Mouse (Mus musculus) liver, embryonic 14.5 days (tissue): ENCODE data around the gene Tmem151a. TPM values are rescaled to one million over a fixed set of nuclear protein-coding genes. Genes with fewer than 3 reads are reported as not detected.
"Not testable (repeated sequence)": the region's sequence is repeated elsewhere in the genome, so short reads cannot be mapped to it uniquely, and the experiment has no call there.

ENCODE experiments used
- ATAC-seq: fragments of 200-750 bp; cut with Nextera tagmentation; 2 replicates; pipeline ENCODE4 v1.8.0; 2017; ENCODE audit warnings: moderate number of reproducible peaks, mild to moderate bottlenecking, moderate library complexity; ENCODE audit not compliant: insufficient read depth
- DNase-seq, 3 experiments: peaks; one replicate each; pipeline ENCODE4 v3.0.0-alpha.2; 2012 to 2013; ENCODE audit warnings: low read depth in 3 of 3, low spot score in 3 of 3
- H3K27ac ChIP-seq: fragments of 300-500 bp; sonication (generic); 2 replicates; pipeline ENCODE4 v1.5.1; 2014; ENCODE audit warnings: moderate library complexity, mild to moderate bottlenecking, control low read depth, inconsistent platforms
- H3K27me3 ChIP-seq: fragments of 300-500 bp; sonication (generic); 2 replicates; pipeline ENCODE4 v1.6.1; 2014; ENCODE audit warnings: mild to moderate bottlenecking, low read length, moderate library complexity; ENCODE audit not compliant: control insufficient read depth, insufficient read depth
- H3K36me3 ChIP-seq: fragments of 300-500 bp; sonication (generic); replicated peaks from 2 replicates; pipeline ENCODE4 v1.6.1; 2014; ENCODE audit warnings: low read depth; ENCODE audit not compliant: control insufficient read depth, insufficient read depth
- H3K4me1 ChIP-seq, 2 experiments: fragments of 200-500 bp in 1 of 2; fragments of 300-500 bp in 1 of 2; sonication (generic) in 1 of 2; replicated peaks; 2 replicates each; pipeline ENCODE4 v1.6.1; 2012 to 2014; ENCODE audit warnings: antibody characterized with exemption in 1 of 2, inconsistent platforms in 1 of 2, low read length in 1 of 2; ENCODE audit not compliant: control insufficient read depth in 2 of 2, insufficient read depth in 2 of 2
- H3K4me2 ChIP-seq: fragments of 300-500 bp; sonication (generic); 2 replicates; pipeline ENCODE4 v1.6.1; 2014; ENCODE audit warnings: low read depth, mild to moderate bottlenecking, control low read depth, moderate library complexity
- H3K4me3 ChIP-seq, 2 experiments: fragments of 200-500 bp in 1 of 2; fragments of 300-500 bp in 1 of 2; sonication (generic) in 1 of 2; 2 replicates each; pipeline ENCODE4 v1.5.1; 2012 to 2014; ENCODE audit warnings: low read depth in 2 of 2, low read length in 2 of 2, mild to moderate bottlenecking in 2 of 2, control low read depth in 1 of 2, inconsistent platforms in 1 of 2, moderate library complexity in 1 of 2; ENCODE audit not compliant: insufficient read depth in 1 of 2
- H3K9ac ChIP-seq: fragments of 300-500 bp; sonication (generic); replicated peaks from 2 replicates; pipeline ENCODE4 v1.6.1; 2014; ENCODE audit warnings: mild to moderate bottlenecking, control low read depth, moderate library complexity
- H3K9me3 ChIP-seq: fragments of 300-500 bp; sonication (generic); 2 replicates; pipeline ENCODE4 v1.6.1; 2016; ENCODE audit warnings: low read length, mixed read lengths; ENCODE audit not compliant: control insufficient read depth
- CTCF ChIP-seq: IDR thresholded peaks from 2 replicates; pipeline ENCODE4 v1.5.1; 2016; ENCODE audit warnings: antibody characterized with exemption, low read depth, control low read depth
- EP300 ChIP-seq: IDR thresholded peaks from 2 replicates; pipeline ENCODE4 v1.6.1; 2016; ENCODE audit warnings: antibody characterized with exemption, low read depth
- WGBS: fragments of 180-500 bp; shearing (Covaris S2); extraction: QIAGEN DNeasy Blood & Tissue Kit; methylation state at CpG from one replicate; pipeline ENCODE4 v1.1.7; 2014; ENCODE audit not compliant: insufficient replicate concordance; 5-methylcytosine and 5-hydroxymethylcytosine counted together
- polyA plus RNA-seq, 2 experiments: library from polyadenylated mRNA; depleted of rRNA in 1 of 2; stranded (reverse) in 1 of 2; unstranded in 1 of 2; fragments of >200 nt; fragmentation: Nextera tagmentation in 1 of 2; extraction: Ambion mirVana in 1 of 2; gene quantifications; 2 replicates each; pipeline versions ENCODE4 v1.2.1 to v1.2.3; 2012 to 2014

Gene Tmem151a
- polyA plus RNA-seq, 2 experiments: 0.18 to 0.25 TPM

- H3K4me2 ChIP-seq, H3K36me3 ChIP-seq, H3K27ac ChIP-seq, H3K9me3 ChIP-seq, ATAC-seq, H3K9ac ChIP-seq, H3K4me3 ChIP-seq, DNase-seq: not testable (repeated sequence)
- peaks cover 10% of the 10 kb centered on the region in 2 experiments for H3K4me1 ChIP-seq
- peaks cover 50% of the 10 kb centered on the region for H3K27me3 ChIP-seq
- peak; percentile 34 for TF ChIP-seq CTCF
- WGBS: 40% methylated on average over 4 of the region's 4 CpGs
Observed at GRCm38 (mm10) chr19:5086533-5086932, 1.2 kb upstream of the Tmem151a start.

- Histone ChIP-seq H3K9ac (no peak overlapping the region), H3K27me3 (peaks cover 65% of the 10 kb centered on the region), H3K4me1 (peaks cover 10% of the 10 kb centered on the region in 2 experiments), H3K36me3 (no peaks in the 10 kb centered on the region), H3K4me2 (peak overlapping the region; percentile 75), H3K27ac (no peak overlapping the region), H3K4me3 (peak overlapping the region in 1 of 2 experiments; percentile 55; a peak in 2 of 4 replicates), H3K9me3 (no peaks in the 10 kb centered on the region)
- TF ChIP-seq EP300 (no peak), CTCF (no peak)
- ATAC-seq (no peak), DNase-seq (no peak)
- WGBS: 3% methylated on average over 15 of the region's 15 CpGs
Observed at GRCm38 (mm10) chr19:5084834-5085144, 542 bp downstream of the Tmem151a start.

- Histone ChIP-seq H3K9ac (no peak overlapping the region), H3K4me3 (no peak overlapping the region; a peak in 1 of 4 replicates), H3K27ac (no peak overlapping the region), H3K27me3 (peaks cover 66% of the 10 kb centered on the region), H3K36me3 (no peaks in the 10 kb centered on the region), H3K9me3 (no peaks in the 10 kb centered on the region), H3K4me2 (no peak overlapping the region), H3K4me1 (peaks cover 10% of the 10 kb centered on the region in 2 experiments)
- no peak for ATAC-seq
- DNase-seq: no peak
- 39% methylated on average over 3 of the region's 3 CpGs for WGBS
- TF ChIP-seq CTCF: no peak
- TF ChIP-seq EP300: no peak
Observed at GRCm38 (mm10) chr19:5083961-5084833, 1.1 kb downstream of the Tmem151a start.

GRCm38 (mm10) chr19:5082596-5082995, 2.7 kb downstream of the Tmem151a start:
- peaks cover 66% of the 10 kb centered on the region for H3K27me3 ChIP-seq
- DNase-seq (no peak), ATAC-seq (no peak)
- peaks cover 5% of the 10 kb centered on the region in 2 experiments; a peak in 3 of 4 replicates for H3K4me1 ChIP-seq
- H3K27ac ChIP-seq: no peak overlapping the region
- H3K9me3 ChIP-seq: no peaks in the 10 kb centered on the region
- WGBS: 53% methylated on average over 24 of the region's 24 CpGs
- H3K36me3 ChIP-seq: no peaks in the 10 kb centered on the region
- H3K9ac ChIP-seq: no peak overlapping the region
- no peak overlapping the region for H3K4me2 ChIP-seq
- TF ChIP-seq EP300 (no peak), CTCF (no peak)
- H3K4me3 ChIP-seq: no peak overlapping the region

GRCm38 (mm10) chr19:5082005-5082404, 3.3 kb downstream of the Tmem151a start:
- H3K9me3 ChIP-seq: no peaks in the 10 kb centered on the region
- no peak for ATAC-seq
- H3K27me3 ChIP-seq: peaks cover 66% of the 10 kb centered on the region
- TF ChIP-seq EP300 (no peak), CTCF (no peak)
- no peak overlapping the region for H3K4me3 ChIP-seq
- H3K4me1 ChIP-seq: no peaks in the 10 kb centered on the region
- no peaks in the 10 kb centered on the region for H3K36me3 ChIP-seq
- no peak overlapping the region for H3K4me2 ChIP-seq
- H3K9ac ChIP-seq: no peak overlapping the region
- no peak overlapping the region for H3K27ac ChIP-seq
- DNase-seq: no peak
- WGBS: 50% methylated on average over 16 of the region's 18 CpGs
